Comparison of ENCODE assay signal across 12 mouse cellular contexts in the genomic region with DNA sequence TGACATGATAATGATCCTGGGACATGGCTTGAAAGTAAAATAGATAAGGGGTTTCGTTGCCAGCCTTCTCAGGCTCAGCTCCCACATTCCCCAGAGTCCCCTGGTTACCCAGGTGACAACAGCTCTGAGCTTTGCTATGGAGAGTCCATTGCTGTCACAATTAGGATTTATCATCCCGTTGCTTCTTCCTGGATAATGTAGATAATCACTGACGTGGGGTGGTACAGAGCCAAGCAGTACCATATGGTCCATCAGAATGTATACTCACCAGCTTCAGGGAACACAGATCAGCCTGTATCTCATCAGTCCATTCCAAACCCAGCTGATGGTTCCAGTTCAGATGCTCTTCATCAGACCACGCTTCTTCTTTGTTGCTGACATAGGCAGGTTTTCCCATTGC.
"Had no signal": no experiment of that assay in that cellular context is flagged by ENCODE, and none has a peak within 500 bp of the region (broad histone marks: within the 10 kb centered on the region; RNA-seq: fewer than 3 reads in every experiment).

No protein-coding gene starts in this region.

- H3K27ac ChIP-seq: kidney, embryonic 15.5 days; limb, embryonic 13.5 days; liver, embryonic 14.5 days; midbrain, embryonic 13.5 days had no signal

- H3K36me3 ChIP-seq: kidney, embryonic 15.5 days; limb, embryonic 13.5 days; midbrain, embryonic 13.5 days had no signal

- H3K9ac ChIP-seq: kidney, embryonic 15.5 days; limb, embryonic 13.5 days; liver, embryonic 14.5 days; midbrain, embryonic 13.5 days had no signal

- H3K27me3 ChIP-seq: kidney, embryonic 15.5 days; limb, embryonic 13.5 days; midbrain, embryonic 13.5 days had no signal

- H3K9me3 ChIP-seq: kidney, embryonic 15.5 days; limb, embryonic 13.5 days; midbrain, embryonic 13.5 days had no signal

- H3K4me2 ChIP-seq: kidney, embryonic 15.5 days; limb, embryonic 13.5 days; midbrain, embryonic 13.5 days had no signal

- ATAC-seq: midbrain, embryonic 13.5 days had no signal

- H3K4me3 ChIP-seq: kidney, embryonic 15.5 days; limb, embryonic 13.5 days; midbrain, embryonic 13.5 days had no signal

- H3K4me1 ChIP-seq: kidney, embryonic 15.5 days; limb, embryonic 13.5 days; midbrain, embryonic 13.5 days had no signal

- DNase-seq: kidney, adult 2 months; kidney, postnatal 14 days; lung, adult 18-20 months; retina, postnatal 1 day; right cerebral cortex, postnatal 4 days; spleen, adult 18-20 months; thymus, adult 18-20 months; thymus, postnatal 14 days had no signal
